Mouse (Mus musculus) MEL (cell line): Measurements from ENCODE around the gene Rhog. TPM values are rescaled to one million over a fixed set of nuclear protein-coding genes. Genes with fewer than 3 reads are reported as not detected.

Experiments used
- DNase-seq: peaks from one replicate; pipeline ENCODE4 v3.0.0; 2011; ENCODE audit warnings: low read depth, low spot score
- H3K27ac ChIP-seq: 2 replicates; pipeline ENCODE4 v1.5.1; 2012; ENCODE audit warnings: low read depth, mild to moderate bottlenecking, control low read depth, low read length, moderate library complexity; ENCODE audit not compliant: control insufficient read depth
- H3K27me3 ChIP-seq, 2 experiments: fragments of 150-350 bp in 1 of 2; sonication (generic) in 1 of 2; 2 replicates each; pipeline ENCODE4 v1.6.1; 2012; ENCODE audit warnings: low read length in 2 of 2, mild to moderate bottlenecking in 2 of 2, improper control_type of control experiment in 1 of 2, moderate library complexity in 1 of 2; ENCODE audit not compliant: insufficient read depth in 2 of 2, control insufficient read depth in 1 of 2
- H3K36me3 ChIP-seq, 2 experiments: 2 replicates each; pipeline ENCODE4 v1.6.1; 2012 to 2014; ENCODE audit warnings: low read length in 2 of 2, improper control_type of control experiment in 1 of 2, inconsistent platforms in 1 of 2, mild to moderate bottlenecking in 1 of 2; ENCODE audit not compliant: insufficient read depth in 2 of 2, control insufficient read depth in 1 of 2
- H3K4me1 ChIP-seq, 2 experiments: fragments of 150-350 bp in 1 of 2; sonication (generic) in 1 of 2; 2 replicates each; pipeline ENCODE4 v1.6.1; 2012; ENCODE audit warnings: low read length in 2 of 2, improper control_type of control experiment in 1 of 2, mild to moderate bottlenecking in 1 of 2; ENCODE audit not compliant: insufficient read depth in 2 of 2, control insufficient read depth in 1 of 2
- H3K4me3 ChIP-seq, 2 experiments: fragments of 150-350 bp in 1 of 2; sonication (generic) in 1 of 2; 2 replicates each; pipeline ENCODE4 v1.5.1; 2012; ENCODE audit warnings: low read depth in 2 of 2, low read length in 2 of 2, mild to moderate bottlenecking in 2 of 2, moderate library complexity in 2 of 2, control low read depth in 1 of 2, improper control_type of control experiment in 1 of 2; ENCODE audit not compliant: control insufficient read depth in 1 of 2, insufficient read depth in 1 of 2
- H3K79me2 ChIP-seq: 2 replicates; pipeline ENCODE4 v1.6.1; 2012; ENCODE audit warnings: mild to moderate bottlenecking, low read length, moderate library complexity; ENCODE audit not compliant: control insufficient read depth, poor library complexity, insufficient read depth
- H3K9ac ChIP-seq: 2 replicates; pipeline ENCODE4 v1.6.1; 2012; ENCODE audit warnings: low read depth, mild to moderate bottlenecking, control low read depth, low read length, moderate library complexity; ENCODE audit not compliant: control insufficient read depth, poor library complexity, severe bottlenecking
- H3K9me3 ChIP-seq: fragments of 150-350 bp; sonication (generic); replicated peaks from 2 replicates; pipeline ENCODE4 v1.6.1; 2012; ENCODE audit warnings: mild to moderate bottlenecking, low read length, improper control_type of control experiment, moderate library complexity; ENCODE audit not compliant: insufficient read depth
- BHLHE40 ChIP-seq: IDR thresholded peaks from 2 replicates; pipeline ENCODE4 v1.6.1; 2012; ENCODE audit warnings: low read depth, mild to moderate bottlenecking, inconsistent platforms, low read length, improper control_type of control experiment, borderline replicate concordance
- CHD2 ChIP-seq: IDR thresholded peaks from 2 replicates; pipeline ENCODE4 v1.6.1; 2011; ENCODE audit warnings: low read length, improper control_type of control experiment
- CTCF ChIP-seq, 3 experiments: IDR thresholded peaks in 2 of 3; conservative IDR thresholded peaks in 1 of 3; 2 replicates each; pipeline ENCODE4 v1.5.1; 2011 to 2012; ENCODE audit warnings: low read length in 3 of 3, low read depth in 2 of 3, mild to moderate bottlenecking in 2 of 3, improper control_type of control experiment in 1 of 3, inconsistent platforms in 1 of 3, mixed read lengths in 1 of 3, moderate library complexity in 1 of 3; ENCODE audit not compliant: control insufficient read depth in 1 of 3, insufficient read depth in 1 of 3, poor library complexity in 1 of 3, severe bottlenecking in 1 of 3
- ELF1 ChIP-seq: IDR thresholded peaks from 2 replicates; pipeline ENCODE4 v1.6.1; 2014; ENCODE audit warnings: low read depth, mild to moderate bottlenecking, inconsistent platforms, low read length, improper control_type of control experiment, moderate library complexity
- EP300 ChIP-seq, 2 experiments: IDR thresholded peaks; 2 replicates each; pipeline ENCODE4 v1.6.1; 2011; ENCODE audit warnings: improper control_type of control experiment in 2 of 2, low read length in 2 of 2, low read depth in 1 of 2, mild to moderate bottlenecking in 1 of 2
- ETS1 ChIP-seq: IDR thresholded peaks from 2 replicates; pipeline ENCODE4 v1.6.1; 2012; ENCODE audit warnings: low read depth, mild to moderate bottlenecking, inconsistent platforms, low read length, improper control_type of control experiment, moderate library complexity
- GATA1 ChIP-seq: IDR thresholded peaks from 2 replicates; pipeline ENCODE4 v1.6.1; 2011; ENCODE audit warnings: low read depth, low read length, improper control_type of control experiment
- HCFC1 ChIP-seq: IDR thresholded peaks from 2 replicates; pipeline ENCODE4 v1.6.1; 2012; ENCODE audit warnings: low read depth, mild to moderate bottlenecking, inconsistent platforms, low read length, improper control_type of control experiment, moderate library complexity
- JUND ChIP-seq: IDR thresholded peaks from 2 replicates; pipeline ENCODE4 v1.6.1; 2011; ENCODE audit warnings: low read depth, mild to moderate bottlenecking, improper control_type of control experiment, low read length
- KAT2A ChIP-seq: conservative IDR thresholded peaks from 2 replicates; pipeline ENCODE4 v1.6.1; 2012; ENCODE audit warnings: low read depth, low read length, improper control_type of control experiment, inconsistent platforms
- MAFK ChIP-seq: IDR thresholded peaks from 2 replicates; pipeline ENCODE4 v1.6.1; 2011; ENCODE audit warnings: low read depth, mild to moderate bottlenecking, low read length, improper control_type of control experiment, borderline replicate concordance
- MAZ ChIP-seq: IDR thresholded peaks from 2 replicates; pipeline ENCODE4 v1.6.1; 2012; ENCODE audit warnings: low read depth, mild to moderate bottlenecking, inconsistent platforms, low read length, improper control_type of control experiment
- MXI1 ChIP-seq: IDR thresholded peaks from 2 replicates; pipeline ENCODE4 v1.6.1; 2011; ENCODE audit warnings: mild to moderate bottlenecking, low read depth, low read length, improper control_type of control experiment
- MYC ChIP-seq: IDR thresholded peaks from 2 replicates; pipeline ENCODE4 v1.6.1; 2011; ENCODE audit warnings: low read depth, mild to moderate bottlenecking, low read length, improper control_type of control experiment, moderate library complexity
- POLR2A ChIP-seq, 2 experiments: IDR thresholded peaks; 2 replicates each; pipeline ENCODE4 v1.6.1; 2011 to 2012; ENCODE audit warnings: low read length in 2 of 2, mild to moderate bottlenecking in 2 of 2, control low read depth in 1 of 2, improper control_type of control experiment in 1 of 2, low read depth in 1 of 2, moderate library complexity in 1 of 2; ENCODE audit not compliant: control insufficient read depth in 1 of 2, insufficient read depth in 1 of 2, poor library complexity in 1 of 2
- POLR2AphosphoS5 ChIP-seq: IDR thresholded peaks from 2 replicates; pipeline ENCODE4 v1.6.1; 2012; ENCODE audit warnings: low read depth, borderline replicate concordance, mild to moderate bottlenecking, inconsistent platforms, low read length, moderate library complexity, mixed read lengths
- RCOR1 ChIP-seq: IDR thresholded peaks from 2 replicates; pipeline ENCODE4 v1.6.1; 2012; ENCODE audit warnings: low read depth, mild to moderate bottlenecking, inconsistent platforms, low read length, improper control_type of control experiment
- SIN3A ChIP-seq: IDR thresholded peaks from 2 replicates; pipeline ENCODE4 v1.6.1; 2012; ENCODE audit warnings: low read length, improper control_type of control experiment, inconsistent platforms
- SMC3 ChIP-seq: IDR thresholded peaks from 2 replicates; pipeline ENCODE4 v1.6.1; 2011; ENCODE audit warnings: low read depth, low read length, improper control_type of control experiment
- TAL1 ChIP-seq: IDR thresholded peaks from 2 replicates; pipeline ENCODE4 v1.6.1; 2012; ENCODE audit warnings: mild to moderate bottlenecking, inconsistent platforms, low read length, moderate library complexity, mixed read lengths
- TBP ChIP-seq: IDR thresholded peaks from 2 replicates; pipeline ENCODE4 v1.8.0; 2011; ENCODE audit warnings: low read depth, low read length, improper control_type of control experiment
- TCF12 ChIP-seq: IDR thresholded peaks from 2 replicates; pipeline ENCODE4 v1.6.1; 2014; ENCODE audit warnings: low read depth, mild to moderate bottlenecking, inconsistent platforms, low read length, improper control_type of control experiment, moderate library complexity
- UBTF ChIP-seq: IDR thresholded peaks from 2 replicates; pipeline ENCODE4 v1.6.1; 2012; ENCODE audit warnings: low read depth, mild to moderate bottlenecking, inconsistent platforms, low read length, improper control_type of control experiment, moderate library complexity, borderline replicate concordance; ENCODE audit not compliant: insufficient read depth
- USF2 ChIP-seq, 2 experiments: IDR thresholded peaks; 2 replicates each; pipeline ENCODE4 v1.6.1; 2011 to 2012; ENCODE audit warnings: improper control_type of control experiment in 2 of 2, low read length in 2 of 2, borderline replicate concordance in 1 of 2, inconsistent platforms in 1 of 2, low read depth in 1 of 2, mild to moderate bottlenecking in 1 of 2; ENCODE audit not compliant: insufficient read depth in 1 of 2
- ZC3H11A ChIP-seq: IDR thresholded peaks from 2 replicates; pipeline ENCODE4 v1.6.1; 2012; ENCODE audit warnings: low read depth, mild to moderate bottlenecking, inconsistent platforms, low read length, improper control_type of control experiment
- ZMIZ1 ChIP-seq: IDR thresholded peaks from 2 replicates; pipeline ENCODE4 v1.6.1; 2012; ENCODE audit warnings: low read depth, mild to moderate bottlenecking, inconsistent platforms, low read length, improper control_type of control experiment, moderate library complexity
- ZNF384 ChIP-seq: IDR thresholded peaks from 2 replicates; pipeline ENCODE4 v1.6.1; 2012; ENCODE audit warnings: low read depth, mild to moderate bottlenecking, inconsistent platforms, low read length, improper control_type of control experiment
- polyA plus RNA-seq, 2 experiments: library from polyadenylated mRNA; stranded (reverse) in 1 of 2; unstranded in 1 of 2; fragments of >175 nt in 1 of 2; fragments of >200 nt in 1 of 2; gene quantifications; 2 replicates each; pipeline versions ENCODE4 v1.2.1 to v1.2.4; 2012; ENCODE audit warnings: low replicate concordance in 2 of 2, low read depth in 1 of 2; ENCODE audit not compliant: insufficient read length in 2 of 2, insufficient read depth in 1 of 2, missing spikeins in 1 of 2
- total RNA-seq: library from RNA; depleted of rRNA; stranded (reverse); fragments of 300-350 nt; gene quantifications from 2 replicates; pipeline ENCODE4 v1.2.3, GENCODE M21; 2012

Rhog gene
- total and polyA plus RNA-seq, 3 experiments, result 24.1 to 425 (median 347) TPM

GRCm38 (mm10) chr7:102248691-102249404 is 7.0 kb downstream of the Rhog start (continued):
- TF ChIP-seq KAT2A (peak; percentile 35; the same call in 1 of the 2 replicates), USF2 (IDR thresholded peaks at IDR 0.05; ENCODE audit: borderline replicate concordance in 1 of 2, insufficient read depth in 1 of 2, low read depth in 1 of 2, low read length in 2 of 2) (no peak), ETS1 (peak; percentile 85)

- no peaks in the 10 kb centered on the region for H3K9me3 ChIP-seq
- peak overlapping the region; percentile 99 for H3K27ac ChIP-seq
- H3K79me2 ChIP-seq, result peaks cover 66% of the 10 kb centered on the region
- H3K27me3 ChIP-seq, result no peaks in the 10 kb centered on the region
- peaks cover 0 to 61% of the 10 kb centered on the region in 2 experiments; a peak in 2 of 4 replicates for H3K36me3 ChIP-seq
- peak overlapping the region; percentile 97 for H3K9ac ChIP-seq
- DNase-seq, result peak; percentile 64
- TF ChIP-seq ELF1, result no peak
- no peak for TF ChIP-seq TCF12
- TF ChIP-seq MAZ, result peak; percentile 20; the same call in 1 of the 2 replicates
- peak; percentile 74 for TF ChIP-seq ETS1
- no peak for TF ChIP-seq BHLHE40
- 0 out of 2 replicates have a peak, but pooled peaks have one; percentile 15 for TF ChIP-seq ZMIZ1
- no peak for TF ChIP-seq ZNF384
- no peak; a peak in 1 of 4 replicates for TF ChIP-seq POLR2A (IDR thresholded peaks at IDR 0.05; ENCODE audit: control insufficient read depth in 1 of 2, insufficient read depth in 1 of 2, low read depth in 1 of 2, low read length in 2 of 2, poor library complexity in 1 of 2)
- TF ChIP-seq SIN3A, result peak; percentile 75
- TF ChIP-seq JUND, result no peak
- TF ChIP-seq CHD2, result no peak
- TF ChIP-seq MYC, result no peak
- peak; percentile 79 for TF ChIP-seq RCOR1
- TF ChIP-seq MAFK, result 0 out of 2 replicates have a peak, but pooled peaks have one; percentile 8
- TF ChIP-seq KAT2A, result no peak
- no peak for TF ChIP-seq CTCF (IDR thresholded peaks at IDR 0.05 in 2 of 3, conservative IDR thresholded peaks at IDR 0.05 in 1 of 3; ENCODE audit: control insufficient read depth in 1 of 3, insufficient read depth in 1 of 3, low read depth in 2 of 3, low read length in 3 of 3, poor library complexity in 1 of 3, severe bottlenecking in 1 of 3)
- TF ChIP-seq SMC3, result no peak
- TF ChIP-seq ZC3H11A, result no peak
- TF ChIP-seq EP300 (IDR thresholded peaks at IDR 0.05; ENCODE audit: low read depth in 1 of 2, low read length in 2 of 2), result peak; percentile 61 to 65
- no peak for TF ChIP-seq POLR2AphosphoS5
- TF ChIP-seq TAL1, result peak; percentile 18
- TF ChIP-seq HCFC1, result no peak
- peak; percentile 71 for TF ChIP-seq GATA1
- 0 out of 2 replicates have a peak, but pooled peaks have one; percentile 11 for TF ChIP-seq TBP
- no peak for TF ChIP-seq UBTF
- TF ChIP-seq MXI1, result 0 out of 2 replicates have a peak, but pooled peaks have one; percentile 4
- H3K4me1 ChIP-seq, result peaks cover 32 to 70% of the 10 kb centered on the region in 2 experiments
- peak overlapping the region; percentile 83 to 97 for H3K4me3 ChIP-seq
These were observed 8.7 kb downstream of the Rhog start for GRCm38 (mm10) chr7:102246956-102247797.
